Mouse (Mus musculus) stomach, embryonic 16.5 days (tissue): ENCODE measurements at regions not wholly inside any gene's neighbourhood (a gene's known extent, or its start where the extent isn't known, plus 50 kb on each side); places are given as distances from the start of the nearest gene placed in this dataset.

ENCODE experiments used
- ATAC-seq: fragments of 200-750 bp; cut with Nextera tagmentation; 2 replicates; pipeline ENCODE4 v1.8.0; 2017; ENCODE audit warnings: moderate number of reproducible peaks, moderate TSS enrichment; ENCODE audit not compliant: insufficient read depth, low FRiP score
- H3K27ac ChIP-seq: fragments of 300-500 bp; sonication (generic); 2 replicates; pipeline ENCODE4 v1.5.1; 2014; ENCODE audit warnings: low read length
- H3K27me3 ChIP-seq: fragments of 300-500 bp; sonication (generic); 2 replicates; pipeline ENCODE4 v1.6.1; 2014; ENCODE audit warnings: low read length, control low read depth, mixed read lengths; ENCODE audit not compliant: control insufficient read depth, insufficient read depth
- H3K36me3 ChIP-seq: fragments of 300-500 bp; sonication (generic); 2 replicates; pipeline ENCODE4 v1.6.1; 2014; ENCODE audit warnings: low read length; ENCODE audit not compliant: control insufficient read depth, insufficient read depth
- H3K4me1 ChIP-seq: fragments of 300-500 bp; sonication (generic); 2 replicates; pipeline ENCODE4 v1.6.1; 2014; ENCODE audit warnings: low read length, control low read depth, mixed read lengths; ENCODE audit not compliant: control insufficient read depth, insufficient read depth
- H3K4me2 ChIP-seq: fragments of 300-500 bp; sonication (generic); 2 replicates; pipeline ENCODE4 v1.6.1; 2014; ENCODE audit warnings: low read depth, low read length, mixed read lengths
- H3K4me3 ChIP-seq: fragments of 300-500 bp; sonication (generic); replicated peaks from 2 replicates; pipeline ENCODE4 v1.5.1; 2014; ENCODE audit warnings: mild to moderate bottlenecking, low read length
- H3K9ac ChIP-seq: fragments of 300-500 bp; sonication (generic); 2 replicates; pipeline ENCODE4 v1.6.1; 2014; ENCODE audit warnings: low read length
- H3K9me3 ChIP-seq: fragments of 300-500 bp; sonication (generic); replicated peaks from 2 replicates; pipeline ENCODE4 v1.6.1; 2016; ENCODE audit warnings: low read length, control low read depth; ENCODE audit not compliant: control insufficient read depth
- whole genome bisulfite sequencing: fragments of 180-500 bp; shearing (Covaris S2); extraction: QIAGEN DNeasy Blood & Tissue Kit; methylation state at CpG from one replicate; pipeline ENCODE4 v1.1.7; 2014; 5-methylcytosine and 5-hydroxymethylcytosine counted together

GRCm38 (mm10) chr16:63319602-63320001 lies 465.5 kb downstream of the Pros1 start:
- Histone ChIP-seq H3K36me3 (no peaks in the 10 kb centered on the region), H3K4me2 (no peak overlapping the region), H3K4me3 (no peak overlapping the region), H3K27ac (no peak overlapping the region), H3K9me3 (no peaks in the 10 kb centered on the region), H3K27me3 (no peaks in the 10 kb centered on the region), H3K9ac (no peak overlapping the region), H3K4me1 (no peaks in the 10 kb centered on the region)
- ATAC-seq: no peak
- 45% methylated on average over 5 of the region's 5 CpGs for WGBS

DNA sequence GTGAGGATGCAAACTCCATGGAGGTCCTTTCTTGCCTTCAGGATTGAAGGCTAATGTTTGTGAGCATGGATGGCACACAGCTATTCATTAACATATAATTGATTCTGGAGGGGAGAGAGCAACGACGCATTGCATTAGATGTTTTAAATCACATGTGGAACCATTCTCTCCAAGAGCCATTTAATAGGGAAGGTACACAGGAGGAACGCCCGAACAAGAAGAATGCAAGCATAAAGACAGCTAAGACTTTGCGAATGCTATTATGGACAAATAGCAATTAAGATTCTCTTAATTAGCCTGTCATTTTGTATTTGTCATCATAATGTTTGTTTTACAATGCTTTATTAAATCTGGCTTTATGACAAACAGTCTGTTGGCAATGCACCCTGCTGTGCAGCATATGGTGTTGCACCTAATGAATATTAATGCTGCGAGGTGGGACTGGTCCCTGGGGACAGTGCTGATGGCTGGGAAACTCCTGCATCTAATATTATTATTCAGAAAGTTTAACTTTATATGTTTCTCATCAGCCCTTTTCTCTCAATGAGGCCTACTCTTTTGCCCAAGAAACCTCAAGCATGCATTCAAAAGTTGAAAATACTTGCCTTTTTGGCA lies 497.5 kb downstream of the Pros1 start:
- no peak overlapping the region for H3K4me3 ChIP-seq
- no peak overlapping the region for H3K9ac ChIP-seq
- no peaks in the 10 kb centered on the region for H3K4me1 ChIP-seq
- H3K9me3 ChIP-seq: no peaks in the 10 kb centered on the region
- H3K4me2 ChIP-seq: no peak overlapping the region
- no peaks in the 10 kb centered on the region for H3K27me3 ChIP-seq
- no peak for ATAC-seq
- H3K36me3 ChIP-seq: no peaks in the 10 kb centered on the region
- no peak overlapping the region for H3K27ac ChIP-seq
- 85% methylated on average over 6 of the region's 6 CpGs for WGBS

DNA sequence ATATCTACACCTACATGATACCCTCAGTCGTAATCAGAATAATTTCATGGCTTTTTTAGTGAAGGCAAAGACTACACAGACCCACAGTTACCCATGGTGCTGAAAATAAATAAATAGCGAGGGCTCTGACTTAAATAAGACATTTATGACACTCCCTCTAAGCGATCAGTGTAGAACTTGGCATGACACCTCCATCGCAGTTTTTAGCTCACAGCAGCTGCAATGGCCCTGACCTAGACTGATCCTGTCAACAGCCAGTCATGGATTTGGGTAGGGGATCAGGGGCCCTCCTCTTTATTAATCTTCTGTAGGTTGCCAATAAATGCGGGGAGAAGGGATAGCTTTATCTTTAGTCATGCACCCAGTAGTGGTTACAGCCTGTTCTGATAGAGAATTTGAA lies 494.1 kb downstream of the Epha3 start:
- H3K27me3 ChIP-seq: no peaks in the 10 kb centered on the region
- H3K27ac ChIP-seq: no peak overlapping the region
- 86% methylated on average over 5 of the region's 5 CpGs for WGBS
- no peak overlapping the region for H3K9ac ChIP-seq
- H3K4me1 ChIP-seq: no peaks in the 10 kb centered on the region
- no peak overlapping the region for H3K4me2 ChIP-seq
- H3K4me3 ChIP-seq: no peak overlapping the region
- no peaks in the 10 kb centered on the region for H3K9me3 ChIP-seq
- ATAC-seq: no peak
- no peaks in the 10 kb centered on the region for H3K36me3 ChIP-seq

GRCm38 (mm10) chr16:63371275-63371674 lies 492.7 kb downstream of the Epha3 start:
- Histone ChIP-seq H3K4me3 (no peak overlapping the region), H3K4me1 (no peaks in the 10 kb centered on the region), H3K9ac (no peak overlapping the region), H3K36me3 (no peaks in the 10 kb centered on the region), H3K4me2 (no peak overlapping the region), H3K27ac (no peak overlapping the region), H3K9me3 (no peaks in the 10 kb centered on the region), H3K27me3 (no peaks in the 10 kb centered on the region)
- no peak for ATAC-seq
- 74% methylated on average over 5 of the region's 5 CpGs for WGBS

- ATAC-seq: no peak
- WGBS: 84% methylated on average over 1 of the region's 1 CpGs
Observed at GRCm38 (mm10) chr16:63404976-63405375, 459.0 kb downstream of the Epha3 start.

GRCm38 (mm10) chr16:63412656-63413055 lies 451.3 kb downstream of the Epha3 start:
- no peak for ATAC-seq
- Histone ChIP-seq H3K4me3 (no peak overlapping the region), H3K27ac (no peak overlapping the region), H3K4me1 (no peaks in the 10 kb centered on the region), H3K9me3 (no peaks in the 10 kb centered on the region), H3K4me2 (no peak overlapping the region), H3K36me3 (no peaks in the 10 kb centered on the region), H3K9ac (no peak overlapping the region), H3K27me3 (no peaks in the 10 kb centered on the region)
- WGBS: 77% methylated on average over 1 of the region's 1 CpGs

More at GRCm38 (mm10) chr16:63404976-63405375, 459.0 kb downstream of the Epha3 start:
- no peaks in the 10 kb centered on the region for H3K36me3 ChIP-seq
- no peak overlapping the region for H3K4me2 ChIP-seq
- no peaks in the 10 kb centered on the region for H3K27me3 ChIP-seq
- no peak overlapping the region for H3K27ac ChIP-seq
- H3K4me1 ChIP-seq: no peaks in the 10 kb centered on the region
- no peak overlapping the region for H3K9ac ChIP-seq
- H3K9me3 ChIP-seq: no peaks in the 10 kb centered on the region
- no peak overlapping the region for H3K4me3 ChIP-seq

DNA sequence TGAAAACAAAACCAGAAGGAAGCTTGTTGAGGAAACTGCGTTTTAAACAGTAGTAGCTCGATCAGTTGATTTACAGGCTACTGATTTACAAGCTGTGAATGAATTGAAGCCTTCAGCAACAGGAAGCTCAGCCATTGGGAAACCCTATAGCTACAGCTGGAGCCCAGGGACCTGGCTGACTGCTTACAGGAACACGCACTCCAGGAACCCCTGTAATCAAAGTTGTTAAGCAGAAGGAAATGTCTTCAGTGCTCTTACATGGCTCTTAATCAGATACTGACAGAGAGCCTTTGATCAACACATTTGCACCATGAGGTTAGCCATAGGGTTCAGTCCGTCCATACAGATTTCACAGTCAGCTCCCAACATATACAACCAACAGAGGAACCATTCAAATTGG lies 411.7 kb downstream of the Epha3 start:
- H3K27ac ChIP-seq: no peak overlapping the region
- no peaks in the 10 kb centered on the region for H3K9me3 ChIP-seq
- no peaks in the 10 kb centered on the region for H3K4me1 ChIP-seq
- no peaks in the 10 kb centered on the region for H3K36me3 ChIP-seq
- H3K4me2 ChIP-seq: no peak overlapping the region
- no peak overlapping the region for H3K9ac ChIP-seq
- H3K4me3 ChIP-seq: no peak overlapping the region
- H3K27me3 ChIP-seq: no peaks in the 10 kb centered on the region
- ATAC-seq: no peak
- 44% methylated on average over 4 of the region's 4 CpGs for whole genome bisulfite sequencing

GRCm38 (mm10) chr16:63466615-63467014 lies 397.4 kb downstream of the Epha3 start:
- Histone ChIP-seq H3K36me3 (no peaks in the 10 kb centered on the region), H3K9ac (no peak overlapping the region), H3K4me2 (no peak overlapping the region), H3K4me3 (no peak overlapping the region), H3K27me3 (no peaks in the 10 kb centered on the region), H3K27ac (no peak overlapping the region; the same call in 1 of the 2 replicates), H3K9me3 (no peaks in the 10 kb centered on the region), H3K4me1 (peaks cover 3% of the 10 kb centered on the region; the same call in 1 of the 2 replicates)
- ATAC-seq: no peak
- WGBS: 48% methylated on average over 4 of the region's 4 CpGs

- H3K9ac ChIP-seq: no peak overlapping the region
- H3K27me3 ChIP-seq: no peaks in the 10 kb centered on the region
- H3K36me3 ChIP-seq: no peaks in the 10 kb centered on the region
- no peak overlapping the region for H3K4me2 ChIP-seq
- 100% methylated on average over 1 of the region's 1 CpGs for WGBS
- H3K27ac ChIP-seq: no peak overlapping the region
- H3K4me3 ChIP-seq: no peak overlapping the region
- ATAC-seq: no peak
- peaks cover 3% of the 10 kb centered on the region; the same call in 1 of the 2 replicates for H3K4me1 ChIP-seq
- no peaks in the 10 kb centered on the region for H3K9me3 ChIP-seq
Observed at GRCm38 (mm10) chr16:63468851-63469250, 395.1 kb downstream of the Epha3 start.
